Mouse (Mus musculus) lung, postnatal 0 days (tissue): ENCODE results near the gene Brf1. TPM values are rescaled to one million over a fixed set of nuclear protein-coding genes. Genes with fewer than 3 reads are reported as not detected.
A peak's percentile ranks its signal among the peaks of the same experiment; 100 is the strongest.

Experiments used
- ATAC-seq: fragments of 200-750 bp; cut with Nextera tagmentation; 2 replicates; pipeline ENCODE4 v1.8.0; 2017; ENCODE audit warnings: moderate library complexity
- DNase-seq: peaks from one replicate; pipeline ENCODE4 v3.0.0-alpha.2; 2016; ENCODE audit warnings: low spot score
- H3K27ac ChIP-seq: fragments of 300-500 bp; sonication (generic); 2 replicates; pipeline ENCODE4 v1.5.1; 2014; ENCODE audit warnings: antibody characterized with exemption, mild to moderate bottlenecking, low read length, mixed read lengths
- H3K27me3 ChIP-seq: fragments of 300-500 bp; sonication (generic); replicated peaks from 2 replicates; pipeline ENCODE4 v1.6.1; 2014; ENCODE audit warnings: low read length, mixed read lengths; ENCODE audit not compliant: insufficient read depth
- H3K36me3 ChIP-seq: fragments of 300-500 bp; sonication (generic); 2 replicates; pipeline ENCODE4 v1.6.1; 2014; ENCODE audit warnings: low read length, mixed read lengths; ENCODE audit not compliant: insufficient read depth
- H3K4me1 ChIP-seq: fragments of 300-500 bp; sonication (generic); 2 replicates; pipeline ENCODE4 v1.6.1; 2014; ENCODE audit warnings: antibody characterized with exemption, low read depth, low read length, mixed read lengths; ENCODE audit not compliant: insufficient read depth
- H3K4me2 ChIP-seq: fragments of 300-500 bp; sonication (generic); replicated peaks from 2 replicates; pipeline ENCODE4 v1.6.1; 2014; ENCODE audit warnings: low read depth, mild to moderate bottlenecking, low read length, moderate library complexity, mixed read lengths
- H3K4me3 ChIP-seq: fragments of 300-500 bp; sonication (generic); 2 replicates; pipeline ENCODE4 v1.5.1; 2014; ENCODE audit warnings: low read depth, low read length
- H3K9ac ChIP-seq: fragments of 300-500 bp; sonication (generic); replicated peaks from 2 replicates; pipeline ENCODE4 v1.6.1; 2014; ENCODE audit warnings: low read depth, mild to moderate bottlenecking
- H3K9me3 ChIP-seq: fragments of 300-500 bp; sonication (generic); 2 replicates; pipeline ENCODE4 v1.6.1; 2016; ENCODE audit warnings: low read length, mixed read lengths
- CTCF ChIP-seq: IDR thresholded peaks from 2 replicates; pipeline ENCODE4 v1.5.1; 2016; ENCODE audit warnings: antibody characterized with exemption, mild to moderate bottlenecking
- EP300 ChIP-seq: IDR thresholded peaks from 2 replicates; pipeline ENCODE4 v1.6.1; 2016; ENCODE audit warnings: antibody characterized with exemption, mild to moderate bottlenecking, control low read depth
- WGBS: fragments of 180-500 bp; shearing (Covaris S2); extraction: QIAGEN DNeasy Blood & Tissue Kit; methylation state at CpG from one replicate; pipeline ENCODE4 v1.1.7; 2014; 5-methylcytosine and 5-hydroxymethylcytosine counted together
- polyA plus RNA-seq: library from polyadenylated mRNA; unstranded; fragments of >200 nt; fragmentation: Nextera tagmentation; extraction: Ambion mirVana; gene quantifications from 2 replicates; pipeline ENCODE4 v1.2.1, GENCODE M21; 2015

Brf1 gene
- polyA plus RNA-seq, 1 experiment from 2014 or later: 38.8 TPM

GRCm38 (mm10) chr12:113013604-113014558 is 13.4 kb upstream of the Brf1 start, which contains the start of gene Pacs2:
TSS of gene Pacs2 (plus strand) at chr12:113014508.
- Histone ChIP-seq H3K4me1 (peaks cover 11% of the 10 kb centered on the region; the same call in 1 of the 2 replicates), H3K9me3 (no peaks in the 10 kb centered on the region), H3K27me3 (no peaks in the 10 kb centered on the region), H3K36me3 (no peaks in the 10 kb centered on the region), H3K4me2 (peak within 1 kb of the TSS; percentile 96), H3K9ac (peak within 1 kb of the TSS; percentile 76), H3K27ac (peak within 1 kb of the TSS; percentile 93), H3K4me3 (peak within 1 kb of the TSS; percentile 84)
- DNase-seq (peak; percentile 96), ATAC-seq (peak; percentile 96)
- 3% methylated on average over 42 of the region's 85 CpGs for WGBS
- TF ChIP-seq EP300: no peak; the same call in 1 of the 2 replicates
- TF ChIP-seq CTCF: no peak

GRCm38 (mm10) chr12:113013021-113013491 is 12.6 kb upstream of the Brf1 start:
- Histone ChIP-seq H3K27ac (peak overlapping the region; percentile 93), H3K4me2 (no peak overlapping the region), H3K27me3 (no peaks in the 10 kb centered on the region), H3K4me1 (peaks cover 11% of the 10 kb centered on the region; the same call in 1 of the 2 replicates), H3K9me3 (no peaks in the 10 kb centered on the region), H3K9ac (no peak overlapping the region), H3K4me3 (no peak overlapping the region), H3K36me3 (no peaks in the 10 kb centered on the region)
- DNase-seq (no peak), ATAC-seq (no peak)
- TF ChIP-seq EP300: no peak
- TF ChIP-seq CTCF: no peak
- 57% methylated on average over 3 of the region's 3 CpGs for WGBS

GRCm38 (mm10) chr12:113012443-113012842 is 11.9 kb upstream of the Brf1 start:
- peak overlapping the region; percentile 93 for H3K27ac ChIP-seq
- H3K9me3 ChIP-seq: no peaks in the 10 kb centered on the region
- peaks cover 11% of the 10 kb centered on the region; the same call in 1 of the 2 replicates for H3K4me1 ChIP-seq
- 80% methylated on average over 5 of the region's 5 CpGs for WGBS
- H3K4me2 ChIP-seq: no peak overlapping the region
- H3K4me3 ChIP-seq: no peak overlapping the region
- H3K27me3 ChIP-seq: no peaks in the 10 kb centered on the region
- no peaks in the 10 kb centered on the region for H3K36me3 ChIP-seq
- ATAC-seq: no peak
- H3K9ac ChIP-seq: no peak overlapping the region
- TF ChIP-seq EP300: no peak
- no peak for TF ChIP-seq CTCF
- DNase-seq: no peak

DNA sequence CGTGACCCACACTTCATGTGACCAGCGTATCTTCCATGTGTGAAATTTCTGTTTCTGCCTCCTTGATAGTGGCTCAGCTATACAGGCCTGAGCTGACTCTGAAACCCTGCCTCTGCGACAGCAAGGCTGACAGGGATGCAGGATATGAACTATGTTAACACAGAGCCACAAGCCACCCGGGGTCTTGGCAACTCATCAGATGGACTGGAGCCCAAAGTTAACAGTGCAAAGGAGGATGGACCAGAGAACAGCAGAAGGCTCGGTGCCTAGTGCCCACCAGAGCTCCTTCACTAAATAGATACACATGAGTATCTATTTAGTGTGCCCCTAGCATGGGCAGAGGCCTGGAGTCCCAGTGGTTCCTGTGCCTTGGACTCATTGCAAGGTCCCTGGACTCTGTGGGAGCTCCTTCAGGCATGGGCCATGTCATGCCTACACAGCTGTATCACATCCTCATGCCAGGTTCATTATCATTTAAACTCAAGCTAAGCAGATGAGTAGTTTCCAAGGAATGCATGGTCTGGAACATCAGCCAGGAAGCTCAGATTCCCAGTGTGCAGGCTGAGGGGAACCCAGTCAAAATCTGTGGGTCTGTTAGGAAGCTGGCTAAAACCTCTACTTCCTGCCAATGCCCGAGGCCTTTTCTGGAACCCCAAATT is 11.3 kb upstream of the Brf1 start:
- TF ChIP-seq EP300 (0 out of 2 replicates have a peak, but pooled peaks have one; percentile 22), CTCF (no peak)
- Histone ChIP-seq H3K9me3 (no peaks in the 10 kb centered on the region), H3K27me3 (no peaks in the 10 kb centered on the region), H3K4me3 (no peak overlapping the region), H3K4me1 (peaks cover 11% of the 10 kb centered on the region; the same call in 1 of the 2 replicates), H3K9ac (no peak overlapping the region), H3K4me2 (no peak overlapping the region), H3K36me3 (no peaks in the 10 kb centered on the region), H3K27ac (peak overlapping the region; percentile 93)
- WGBS: 55% methylated on average over 6 of the region's 6 CpGs
- ATAC-seq (no peak), DNase-seq (peak; percentile 62)

GRCm38 (mm10) chr12:113004993-113005392 is 4.5 kb upstream of the Brf1 start:
- Histone ChIP-seq H3K4me2 (no peak overlapping the region), H3K9ac (no peak overlapping the region), H3K36me3 (no peaks in the 10 kb centered on the region), H3K9me3 (no peaks in the 10 kb centered on the region), H3K27me3 (no peaks in the 10 kb centered on the region), H3K27ac (no peak overlapping the region), H3K4me1 (no peaks in the 10 kb centered on the region), H3K4me3 (no peak overlapping the region)
- no peak for TF ChIP-seq EP300
- peak; percentile 90 for TF ChIP-seq CTCF
- peak; percentile 84 for DNase-seq
- ATAC-seq: no peak
- 33% methylated on average over 4 of the region's 4 CpGs for WGBS

- H3K36me3 ChIP-seq: no peaks in the 10 kb centered on the region
- H3K4me1 ChIP-seq: peaks cover 5% of the 10 kb centered on the region; the same call in 1 of the 2 replicates
- no peaks in the 10 kb centered on the region for H3K27me3 ChIP-seq
- TF ChIP-seq CTCF: no peak
- TF ChIP-seq EP300: no peak
- no peak for ATAC-seq
- no peak overlapping the region for H3K4me3 ChIP-seq
- no peak overlapping the region for H3K4me2 ChIP-seq
- no peaks in the 10 kb centered on the region for H3K9me3 ChIP-seq
- WGBS: 82% methylated on average over 8 of the region's 8 CpGs
- DNase-seq: no peak
- H3K9ac ChIP-seq: no peak overlapping the region
- no peak overlapping the region for H3K27ac ChIP-seq
Measured at GRCm38 (mm10) chr12:113004011-113004410, 3.5 kb upstream of the Brf1 start.
